Mouse (Mus musculus): ENCODE data around the gene AF366264. TPM values are rescaled to one million over a fixed set of nuclear protein-coding genes. Genes with fewer than 3 reads are reported as not detected.

AF366264 gene
- polyA plus RNA-seq, 1 experiment from 2014 or later, result not detected

Other genes starting within 250 kb of the AF366264 start
- 32.3 and 35.5 TPM in 2 replicates for gene Rasa3, start 160.8 kb downstream of the AF366264 start, polyA plus RNA-seq (2015; fragmentation: Nextera tagmentation; extraction: Ambion mirVana)
- not detected in 2 replicates for gene Cfap97d2, start 132.5 kb downstream of the AF366264 start, polyA plus RNA-seq (2015; fragmentation: Nextera tagmentation; extraction: Ambion mirVana)
- 209 and 217 TPM in 2 replicates for gene Cdc16, start 80.7 kb downstream of the AF366264 start, polyA plus RNA-seq (2015; fragmentation: Nextera tagmentation; extraction: Ambion mirVana)
- 39.2 and 40.9 TPM in 2 replicates for gene Upf3a, start 52.8 kb downstream of the AF366264 start, polyA plus RNA-seq (2015; fragmentation: Nextera tagmentation; extraction: Ambion mirVana)
- gene Champ1, start 31.3 kb upstream of the AF366264 start, polyA plus RNA-seq (2015; fragmentation: Nextera tagmentation; extraction: Ambion mirVana), result 28.6 and 30.0 TPM in 2 replicates
- gene Coprs, start 51.9 kb upstream of the AF366264 start, polyA plus RNA-seq (2015; fragmentation: Nextera tagmentation; extraction: Ambion mirVana), result 29.3 and 33.5 TPM in 2 replicates